Mouse (Mus musculus): ENCODE data around the gene Acot7. TPM values are rescaled to one million over a fixed set of nuclear protein-coding genes. Genes with fewer than 3 reads are reported as not detected.

The Acot7 gene
- polyA plus RNA-seq, 1 experiment from 2014 or later, result 73.9 TPM

DNA sequence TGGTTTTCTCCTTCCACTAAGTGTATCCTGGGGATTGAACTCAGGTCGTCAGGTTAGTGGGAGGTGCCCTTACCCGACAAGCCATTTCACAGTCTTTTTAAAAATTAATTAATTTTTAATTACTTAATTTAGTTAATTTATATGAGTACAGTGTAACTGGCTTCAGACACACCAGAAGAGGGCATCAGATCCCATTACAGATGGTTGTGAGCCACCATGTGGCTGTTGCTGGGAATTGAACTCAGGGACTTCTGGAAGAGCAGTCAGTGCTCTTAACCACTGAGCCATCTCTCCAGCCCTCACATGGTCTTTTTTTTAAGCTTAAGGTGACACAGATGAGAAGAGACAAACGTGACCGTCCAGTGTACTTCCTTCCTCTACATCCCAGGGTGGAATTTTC, 22.9 kb upstream of the Acot7 start:
- Histone ChIP-seq H3K27me3 (replicated peaks) (peaks cover 96% of the 10 kb centered on the region), H3K36me3 (no peaks in the 10 kb centered on the region), H3K4me3 (no peak overlapping the region), H3K27ac (replicated peaks) (no peak overlapping the region), H3K9me3 (no peaks in the 10 kb centered on the region), H3K4me1 (peaks cover 47% of the 10 kb centered on the region), H3K9ac (no peak overlapping the region), H3K4me2 (no peak overlapping the region)
- ATAC-seq (ENCODE audit: extremely low read depth, insufficient number of reproducible peaks, low FRiP score, low TSS enrichment), result no peak
- WGBS, result 55% methylated on average over 4 of the region's 4 CpGs

DNA sequence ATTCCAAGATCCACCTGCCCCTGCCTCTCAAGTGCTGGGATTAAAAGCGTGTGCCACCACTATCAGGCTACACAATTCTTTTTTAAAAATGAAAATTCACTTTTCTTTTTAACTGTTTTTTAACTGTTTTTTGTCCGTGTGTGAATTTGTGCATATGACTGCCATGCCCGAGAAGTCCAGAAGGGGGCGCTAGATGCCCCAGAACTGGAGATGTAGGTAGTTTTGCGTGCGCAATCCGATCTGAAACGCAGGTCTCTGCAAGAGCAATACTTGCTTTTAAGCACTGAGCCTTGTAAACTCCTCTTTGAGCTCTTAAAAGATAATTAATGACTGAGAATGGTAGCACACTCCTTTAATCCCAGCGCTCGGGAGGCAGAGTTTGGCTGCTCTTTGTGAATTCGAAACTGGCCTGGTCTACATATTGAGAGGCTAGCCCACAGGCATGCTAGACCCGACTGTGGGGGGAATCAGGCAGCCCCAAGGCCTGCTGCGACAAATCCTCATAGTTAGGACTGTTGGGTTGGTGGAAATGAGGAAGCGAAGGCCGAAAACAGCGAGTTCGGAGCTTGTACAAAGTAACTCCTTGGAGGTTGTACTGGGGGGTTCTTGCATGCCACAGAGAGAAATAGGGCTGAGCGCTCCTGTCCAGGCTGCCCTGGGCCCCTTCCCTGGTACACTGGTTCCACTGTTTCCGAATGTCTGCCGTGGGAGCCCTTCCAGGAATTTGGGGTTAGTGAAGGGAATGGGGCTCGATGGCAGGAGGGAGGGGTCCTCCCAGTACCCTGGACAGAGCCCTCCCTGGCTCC, 20.0 kb upstream of the Acot7 start:
- H3K27ac ChIP-seq (replicated peaks), result no peak overlapping the region
- WGBS, result 14% methylated on average over 21 of the region's 21 CpGs
- peak overlapping the region; percentile 50 for H3K9ac ChIP-seq
- H3K4me1 ChIP-seq, result peaks cover 28% of the 10 kb centered on the region
- ATAC-seq (ENCODE audit: extremely low read depth, insufficient number of reproducible peaks, low FRiP score, low TSS enrichment), result no peak
- no peaks in the 10 kb centered on the region for H3K9me3 ChIP-seq
- H3K36me3 ChIP-seq, result no peaks in the 10 kb centered on the region
- peak overlapping the region; percentile 43 for H3K4me3 ChIP-seq
- H3K4me2 ChIP-seq, result peak overlapping the region; percentile 66
- peaks cover 96% of the 10 kb centered on the region for H3K27me3 ChIP-seq (replicated peaks)

DNA sequence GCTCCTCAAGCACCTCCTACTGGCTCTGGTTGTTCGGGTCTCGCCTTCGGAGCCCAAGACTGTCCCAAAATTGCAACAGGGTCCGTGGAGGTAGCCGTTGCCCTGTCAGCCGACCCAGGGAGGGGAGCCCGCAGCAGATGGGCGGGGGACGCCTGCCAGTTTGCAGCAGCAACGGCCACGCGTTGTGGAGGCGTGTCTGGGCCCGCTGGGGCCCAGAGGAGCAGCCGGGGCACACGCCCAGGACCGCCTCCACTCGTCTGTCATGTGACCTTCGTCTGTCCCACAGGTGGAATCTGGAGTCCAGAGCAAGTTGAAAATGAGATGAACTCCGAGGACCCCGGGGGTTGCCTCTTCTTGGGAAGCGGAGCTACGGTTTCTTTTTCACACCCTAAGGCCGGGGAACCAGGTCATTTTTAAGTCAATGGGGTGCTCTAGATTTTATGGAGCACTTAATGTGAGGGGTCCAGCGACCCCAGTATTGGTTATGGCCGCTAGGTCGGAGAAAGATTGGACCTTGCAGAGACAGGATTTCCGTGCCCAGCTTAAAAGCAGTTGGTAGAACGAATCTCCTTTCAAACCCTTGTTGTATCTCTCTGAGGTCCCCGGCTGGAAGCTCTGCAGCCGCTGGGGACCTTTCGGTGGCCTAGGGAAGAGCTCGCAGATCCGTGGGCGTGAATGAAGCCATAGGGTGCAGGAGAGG, 19.2 kb upstream of the Acot7 start, which contains the start of gene Hes2:
Gene Hes2, plus strand, starts transcription at position 283 of the 700 bp plus-strand sequence.
- H3K9me3 ChIP-seq, result no peaks in the 10 kb centered on the region
- peak within 1 kb of the TSS; percentile 43 for H3K4me3 ChIP-seq
- 3% methylated on average over 35 of the region's 35 CpGs for WGBS
- peaks cover 92% of the 10 kb centered on the region for H3K27me3 ChIP-seq (replicated peaks)
- H3K4me2 ChIP-seq, result peak within 1 kb of the TSS; percentile 66
- H3K36me3 ChIP-seq, result no peaks in the 10 kb centered on the region
- peaks cover 22% of the 10 kb centered on the region for H3K4me1 ChIP-seq
- H3K9ac ChIP-seq, result peak within 1 kb of the TSS; percentile 50
- no peak for ATAC-seq (ENCODE audit: extremely low read depth, insufficient number of reproducible peaks, low FRiP score, low TSS enrichment)
- H3K27ac ChIP-seq (replicated peaks), result no peak within 1 kb of the TSS

DNA sequence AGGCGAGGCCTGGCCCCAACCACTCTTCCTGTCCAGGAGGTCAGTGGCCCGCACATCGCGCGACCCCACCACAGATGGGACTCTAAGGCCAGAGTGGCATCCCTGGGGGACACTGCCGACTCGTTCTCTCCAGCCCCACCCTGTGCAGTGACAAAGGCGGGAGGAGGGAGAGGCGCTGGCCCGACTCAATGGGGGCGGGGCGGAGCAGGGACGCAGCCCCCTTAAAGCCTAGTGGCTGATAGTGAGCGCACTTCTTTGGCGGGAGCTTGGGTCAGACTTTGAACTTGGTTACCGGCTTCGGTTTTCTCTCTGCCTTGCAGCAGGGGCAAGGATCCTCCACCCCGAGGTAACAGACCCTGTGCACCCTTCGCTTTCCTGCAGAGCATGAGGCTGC, 18.7 kb upstream of the Acot7 start:
- no peaks in the 10 kb centered on the region for H3K9me3 ChIP-seq
- peaks cover 93% of the 10 kb centered on the region for H3K27me3 ChIP-seq (replicated peaks)
- no peaks in the 10 kb centered on the region for H3K36me3 ChIP-seq
- no peak overlapping the region for H3K27ac ChIP-seq (replicated peaks)
- ATAC-seq (ENCODE audit: extremely low read depth, insufficient number of reproducible peaks, low FRiP score, low TSS enrichment), result no peak
- peak overlapping the region; percentile 43 for H3K4me3 ChIP-seq
- H3K4me2 ChIP-seq, result peak overlapping the region; percentile 66
- peaks cover 18% of the 10 kb centered on the region for H3K4me1 ChIP-seq
- H3K9ac ChIP-seq, result no peak overlapping the region
- WGBS, result 3% methylated on average over 19 of the region's 19 CpGs

DNA sequence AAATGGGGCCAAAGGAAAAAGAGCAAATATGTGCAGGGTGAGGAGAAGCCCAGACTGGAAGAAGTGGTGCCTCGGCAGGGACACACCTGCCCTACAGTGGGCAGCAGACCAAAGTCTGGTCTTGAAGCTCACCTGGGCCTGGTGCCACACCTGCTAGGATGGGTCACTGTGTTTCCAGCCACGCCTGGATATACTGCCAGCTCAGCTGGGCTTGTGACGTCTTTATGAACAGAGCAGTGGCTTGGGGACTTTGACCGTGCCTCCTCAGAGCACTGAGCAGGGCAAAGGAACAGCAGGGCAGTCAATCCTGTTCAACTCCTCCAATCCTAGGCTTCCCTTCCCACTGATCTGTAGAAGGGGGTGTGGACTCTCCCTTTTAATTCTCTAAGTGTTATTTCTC, 17.2 kb upstream of the Acot7 start:
- Histone ChIP-seq H3K9me3 (no peaks in the 10 kb centered on the region), H3K4me2 (no peak overlapping the region), H3K4me3 (no peak overlapping the region), H3K9ac (no peak overlapping the region), H3K27me3 (replicated peaks) (peaks cover 83% of the 10 kb centered on the region), H3K27ac (replicated peaks) (no peak overlapping the region), H3K36me3 (no peaks in the 10 kb centered on the region), H3K4me1 (peaks cover 18% of the 10 kb centered on the region)
- ATAC-seq (ENCODE audit: extremely low read depth, insufficient number of reproducible peaks, low FRiP score, low TSS enrichment), result no peak
- WGBS, result 40% methylated on average over 4 of the region's 4 CpGs

DNA sequence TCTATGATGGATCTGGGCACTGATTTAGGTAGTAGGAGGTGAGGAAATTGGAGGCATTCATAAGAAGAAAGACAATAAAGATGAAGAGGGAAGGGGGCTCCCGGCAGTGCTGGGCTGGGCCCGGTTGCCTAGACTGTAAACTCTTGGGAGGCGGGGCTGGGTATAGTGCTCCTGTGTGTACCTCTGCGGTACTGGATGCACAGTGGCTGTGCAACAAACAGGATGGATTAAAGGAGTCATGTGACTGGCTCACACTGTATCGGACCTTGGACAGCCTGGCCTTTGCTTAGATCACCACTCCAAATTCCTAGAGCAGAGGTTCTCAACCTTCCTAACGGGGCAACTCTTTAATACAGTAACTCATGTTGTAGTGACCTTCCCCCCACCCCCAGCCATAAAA, 16.3 kb upstream of the Acot7 start:
- Histone ChIP-seq H3K4me2 (no peak overlapping the region), H3K36me3 (no peaks in the 10 kb centered on the region), H3K4me1 (peaks cover 18% of the 10 kb centered on the region), H3K27me3 (replicated peaks) (peaks cover 83% of the 10 kb centered on the region), H3K9ac (no peak overlapping the region), H3K9me3 (no peaks in the 10 kb centered on the region), H3K4me3 (no peak overlapping the region), H3K27ac (replicated peaks) (no peak overlapping the region)
- WGBS, result 71% methylated on average over 6 of the region's 6 CpGs
- ATAC-seq (ENCODE audit: extremely low read depth, insufficient number of reproducible peaks, low FRiP score, low TSS enrichment), result no peak

DNA sequence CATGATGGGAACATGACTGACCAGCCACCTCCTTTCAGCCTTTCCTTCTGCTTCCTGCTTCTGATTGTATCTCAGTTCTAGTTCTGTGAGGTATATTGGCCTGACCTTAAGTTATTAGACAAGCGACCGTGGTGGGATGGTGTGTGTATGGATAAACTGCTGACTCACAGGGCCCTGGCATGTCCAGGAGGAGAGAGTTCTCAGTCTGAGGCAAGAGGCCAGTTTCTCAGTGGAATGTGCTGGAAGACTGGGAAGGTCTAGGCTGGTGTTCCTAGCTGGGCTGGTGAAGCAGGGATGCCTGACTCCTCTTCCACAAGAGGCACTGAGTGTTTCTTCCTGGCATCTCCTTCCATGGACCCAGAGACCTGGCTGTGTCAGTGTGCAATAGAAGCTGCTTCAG, 15.2 kb upstream of the Acot7 start:
- Histone ChIP-seq H3K27ac (replicated peaks) (no peak overlapping the region), H3K4me2 (no peak overlapping the region), H3K9me3 (no peaks in the 10 kb centered on the region), H3K4me1 (peaks cover 18% of the 10 kb centered on the region), H3K27me3 (replicated peaks) (peaks cover 79% of the 10 kb centered on the region), H3K36me3 (no peaks in the 10 kb centered on the region), H3K9ac (no peak overlapping the region), H3K4me3 (no peak overlapping the region)
- ATAC-seq (ENCODE audit: extremely low read depth, insufficient number of reproducible peaks, low FRiP score, low TSS enrichment), result no peak
- 76% methylated on average over 2 of the region's 2 CpGs for WGBS

DNA sequence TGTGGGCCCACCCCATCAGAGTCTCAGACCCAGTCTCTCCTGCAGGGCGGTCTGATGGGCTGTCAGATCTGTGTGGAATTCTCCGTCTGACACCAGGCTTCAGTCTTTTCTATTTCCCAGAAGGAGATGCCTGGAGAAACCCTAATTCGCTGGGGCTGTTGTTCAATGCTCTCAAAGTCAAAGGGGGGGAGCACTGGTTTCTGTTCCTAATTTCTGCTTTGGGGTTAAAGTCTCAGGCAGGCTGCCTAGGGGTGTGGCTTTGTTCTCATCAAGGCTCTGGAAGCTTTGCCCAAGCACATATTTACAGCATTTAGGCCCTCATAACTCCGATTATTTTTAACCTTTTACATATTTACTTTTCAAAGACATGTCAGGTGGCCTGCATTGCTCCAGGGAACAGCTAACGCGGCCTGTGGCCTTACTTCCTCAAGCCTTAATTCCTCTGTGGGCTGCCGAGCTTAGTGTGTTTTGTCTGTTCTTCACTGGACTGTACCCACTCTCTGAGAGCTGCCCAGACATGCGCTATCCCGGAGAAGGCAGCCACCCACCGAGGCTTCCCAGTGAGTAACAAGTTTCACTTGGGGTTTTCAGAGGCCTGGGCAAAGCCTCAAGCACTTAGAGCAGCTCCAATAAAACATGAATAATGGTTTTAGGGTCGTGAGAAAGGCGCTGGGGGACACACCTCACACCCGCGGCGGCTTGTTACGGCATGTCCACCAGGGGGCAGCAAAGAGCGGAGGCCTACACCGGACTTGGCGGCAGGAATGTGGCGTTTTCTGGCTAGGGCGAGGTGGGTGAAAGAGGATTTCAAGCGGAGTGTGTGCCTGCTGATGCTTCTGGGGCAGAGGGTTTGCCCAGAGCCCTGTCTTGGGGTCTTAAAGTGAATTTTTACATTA, 12.7 kb upstream of the Acot7 start:
- Histone ChIP-seq H3K27me3 (replicated peaks) (peaks cover 64% of the 10 kb centered on the region), H3K9me3 (no peaks in the 10 kb centered on the region), H3K36me3 (no peaks in the 10 kb centered on the region), H3K4me3 (no peak overlapping the region), H3K4me1 (no peaks in the 10 kb centered on the region), H3K4me2 (0 out of 2 replicates have a peak overlapping the region, but pooled peaks have one; percentile 0), H3K27ac (replicated peaks) (no peak overlapping the region), H3K9ac (no peak overlapping the region)
- WGBS, result 24% methylated on average over 22 of the region's 22 CpGs
- no peak for ATAC-seq (ENCODE audit: extremely low read depth, insufficient number of reproducible peaks, low FRiP score, low TSS enrichment)

DNA sequence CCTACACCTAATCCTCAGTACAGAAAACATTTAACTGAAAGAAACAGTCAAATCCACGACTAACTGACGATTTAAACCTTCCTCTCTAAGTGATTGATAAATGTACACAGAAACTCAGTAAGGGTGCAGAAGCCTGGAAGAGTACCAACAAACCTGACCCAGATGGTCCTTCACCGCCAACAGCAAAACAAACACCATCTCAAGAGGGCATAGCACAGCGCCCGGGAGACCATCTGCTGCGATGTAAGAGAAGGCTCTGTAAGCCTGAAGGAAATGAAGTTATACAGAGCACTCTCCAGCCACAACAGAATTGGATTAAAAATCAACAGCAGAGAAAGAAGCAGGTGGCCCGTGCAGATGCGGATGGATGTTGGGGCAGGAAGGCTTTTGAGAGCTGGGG, 9.9 kb upstream of the Acot7 start:
- no peaks in the 10 kb centered on the region for H3K4me1 ChIP-seq
- ATAC-seq (ENCODE audit: extremely low read depth, insufficient number of reproducible peaks, low FRiP score, low TSS enrichment), result no peak
- H3K27me3 ChIP-seq (replicated peaks), result peaks cover 45% of the 10 kb centered on the region
- no peak overlapping the region for H3K4me3 ChIP-seq
- 68% methylated on average over 8 of the region's 8 CpGs for WGBS
- H3K27ac ChIP-seq (replicated peaks), result no peak overlapping the region
- H3K9me3 ChIP-seq, result 0 out of 2 replicates have a peak, but pooled peaks cover 3% of the 10 kb centered on the region
- H3K4me2 ChIP-seq, result no peak overlapping the region
- H3K9ac ChIP-seq, result no peak overlapping the region
- H3K36me3 ChIP-seq, result no peaks in the 10 kb centered on the region

DNA sequence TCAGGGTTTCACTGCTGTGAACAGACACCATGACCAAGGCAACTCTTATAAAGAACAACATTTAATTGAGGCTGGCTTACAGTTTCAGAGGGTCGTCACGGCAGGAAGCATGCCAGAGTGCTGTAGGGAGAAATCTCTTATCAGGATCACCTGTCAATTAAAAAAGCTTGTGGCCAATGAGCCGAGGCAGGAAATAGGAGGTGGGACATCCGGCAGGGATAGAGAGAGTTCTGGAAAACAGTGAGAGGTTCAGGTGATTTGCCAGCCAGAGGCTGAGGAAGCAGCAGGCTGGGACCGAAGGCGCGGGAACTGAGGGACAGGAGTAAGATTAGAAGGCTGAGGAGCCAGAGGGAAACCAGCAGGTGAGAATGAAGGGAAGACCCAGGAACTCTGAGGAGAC, 8.8 kb upstream of the Acot7 start:
- H3K9ac ChIP-seq, result no peak overlapping the region
- WGBS, result 66% methylated on average over 7 of the region's 7 CpGs
- 0 out of 2 replicates have a peak, but pooled peaks cover 3% of the 10 kb centered on the region for H3K9me3 ChIP-seq
- H3K4me3 ChIP-seq, result no peak overlapping the region
- H3K27ac ChIP-seq (replicated peaks), result no peak overlapping the region
- H3K4me2 ChIP-seq, result no peak overlapping the region
- peaks cover 43% of the 10 kb centered on the region for H3K27me3 ChIP-seq (replicated peaks)
- H3K36me3 ChIP-seq, result no peaks in the 10 kb centered on the region
- ATAC-seq (ENCODE audit: extremely low read depth, insufficient number of reproducible peaks, low FRiP score, low TSS enrichment), result no peak
- no peaks in the 10 kb centered on the region for H3K4me1 ChIP-seq

DNA sequence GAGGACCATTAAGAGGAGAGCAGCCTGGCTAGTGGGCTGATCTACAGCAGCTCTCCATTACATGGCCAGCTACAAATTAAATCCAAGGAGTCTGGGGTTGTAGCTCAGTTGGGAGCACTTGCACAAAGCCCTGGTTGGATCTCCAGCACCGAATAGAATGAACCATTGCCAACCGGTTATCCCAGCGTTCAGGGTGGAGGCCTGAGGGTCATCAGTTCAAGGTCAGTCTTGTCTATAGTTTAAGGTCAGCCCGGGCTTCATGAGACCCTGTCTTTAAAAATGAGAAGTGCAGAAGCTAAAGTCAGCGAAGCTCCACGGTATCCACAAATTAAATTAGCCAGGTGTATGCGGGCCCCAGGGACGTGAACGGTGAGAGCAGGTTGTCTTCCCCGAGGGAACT, 7.6 kb upstream of the Acot7 start:
- ATAC-seq (ENCODE audit: extremely low read depth, insufficient number of reproducible peaks, low FRiP score, low TSS enrichment), result no peak
- Histone ChIP-seq H3K36me3 (no peaks in the 10 kb centered on the region), H3K9me3 (0 out of 2 replicates have a peak, but pooled peaks cover 3% of the 10 kb centered on the region), H3K9ac (no peak overlapping the region), H3K27me3 (replicated peaks) (peaks cover 49% of the 10 kb centered on the region), H3K27ac (replicated peaks) (no peak overlapping the region), H3K4me3 (no peak overlapping the region), H3K4me1 (no peaks in the 10 kb centered on the region), H3K4me2 (no peak overlapping the region)
- WGBS, result 74% methylated on average over 10 of the region's 10 CpGs

Data from heart, embryonic 13.5 days (tissue).